Mouse (Mus musculus) hindlimb bud, embryonic 11.5 days (tissue): ENCODE results near the gene Hunk.

Source experiments
- DNase-seq: peaks from one replicate; pipeline ENCODE4 v3.0.0-alpha.2; 2012; ENCODE audit warnings: low read depth, low spot score; ENCODE audit errors: extremely low spot score

Gene Hunk

DNA sequence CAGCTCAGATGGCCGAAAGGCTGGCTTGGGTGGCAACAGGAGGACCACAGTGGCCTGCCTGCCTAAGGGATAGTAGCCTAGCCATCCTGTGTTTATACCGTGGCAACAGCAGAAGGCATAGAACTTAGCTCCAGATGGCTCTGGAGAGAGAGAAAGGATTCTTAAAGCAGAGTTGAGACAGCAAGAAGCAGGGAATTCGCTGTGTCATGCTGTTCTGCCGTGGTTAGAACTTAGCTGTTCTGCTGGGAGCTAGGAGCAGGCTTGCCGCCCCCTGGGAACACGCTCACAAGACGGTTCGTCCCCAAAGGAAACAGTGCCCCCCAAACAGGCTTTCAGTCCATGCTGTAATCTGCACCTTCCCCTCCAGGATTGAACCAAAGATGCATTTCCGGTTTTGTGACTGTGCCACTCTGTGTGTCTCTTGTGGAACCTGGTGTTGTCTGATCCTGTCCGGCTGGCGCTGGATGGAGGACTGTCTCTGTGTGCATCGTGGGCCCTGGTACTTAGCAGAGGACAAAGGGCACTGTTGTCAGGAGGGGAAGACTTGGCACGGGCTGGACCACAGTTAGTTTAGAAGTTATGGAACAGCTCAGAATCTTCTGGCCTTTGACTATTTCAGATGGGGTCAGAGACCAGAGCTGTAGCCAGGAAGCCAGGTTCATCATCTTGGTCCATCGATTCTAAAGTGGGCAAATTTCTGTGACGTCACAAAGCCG is 112.1 kb downstream of the Hunk start:
- no peak for DNase-seq

GRCm38 (mm10) chr16:90500809-90501208 is 115.0 kb downstream of the Hunk start:
- DNase-seq: no peak

- no peak for DNase-seq
These were observed 119.4 kb downstream of the Hunk start for GRCm38 (mm10) chr16:90505252-90505651.

DNA sequence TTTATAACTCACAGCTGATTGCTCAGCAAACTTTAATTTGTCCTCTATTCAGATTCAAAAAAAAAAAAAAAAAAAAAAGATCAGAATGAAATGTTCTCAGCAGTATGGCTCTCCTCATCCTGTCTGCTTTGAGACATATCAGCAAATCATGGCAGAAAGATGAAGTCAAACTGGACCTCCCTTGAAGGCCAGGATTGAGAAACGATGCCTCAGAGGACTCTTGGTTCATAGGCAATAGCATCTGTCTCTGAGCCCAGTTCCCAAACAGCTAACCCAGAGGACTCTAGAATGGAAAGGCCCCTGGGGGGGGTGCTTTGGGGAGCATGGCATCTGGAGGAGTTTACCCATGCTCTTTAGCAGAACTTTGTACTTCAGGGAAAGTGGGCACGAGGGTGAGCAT is 119.9 kb downstream of the Hunk start:
- DNase-seq: no peak

GRCm38 (mm10) chr16:90511551-90512296 is 125.9 kb downstream of the Hunk start:
- DNase-seq: no peak

GRCm38 (mm10) chr16:90517041-90517440 is 131.2 kb downstream of the Hunk start:
- no peak for DNase-seq

DNA sequence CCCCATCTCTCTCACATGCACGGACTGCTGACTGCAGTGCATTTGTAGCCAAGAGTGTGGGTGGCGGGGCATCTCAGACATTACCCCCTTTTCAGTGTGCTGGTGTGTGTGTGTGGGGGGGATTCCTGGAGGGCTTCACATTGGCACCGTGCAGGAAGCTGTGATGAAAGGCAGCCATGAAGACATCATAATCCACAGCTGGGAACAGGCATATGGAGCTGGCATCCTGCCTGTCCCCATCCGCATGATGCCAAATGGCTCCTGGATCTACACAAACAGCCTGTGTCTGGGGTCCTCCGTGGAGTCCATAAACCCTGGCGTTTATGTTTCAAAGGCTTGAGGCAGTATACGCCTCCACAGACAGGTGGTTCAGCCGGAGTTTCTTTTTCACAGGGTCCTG is 132.4 kb downstream of the Hunk start:
- DNase-seq: no peak

GRCm38 (mm10) chr16:90518732-90519295 is 133.0 kb downstream of the Hunk start:
- no peak for DNase-seq

DNA sequence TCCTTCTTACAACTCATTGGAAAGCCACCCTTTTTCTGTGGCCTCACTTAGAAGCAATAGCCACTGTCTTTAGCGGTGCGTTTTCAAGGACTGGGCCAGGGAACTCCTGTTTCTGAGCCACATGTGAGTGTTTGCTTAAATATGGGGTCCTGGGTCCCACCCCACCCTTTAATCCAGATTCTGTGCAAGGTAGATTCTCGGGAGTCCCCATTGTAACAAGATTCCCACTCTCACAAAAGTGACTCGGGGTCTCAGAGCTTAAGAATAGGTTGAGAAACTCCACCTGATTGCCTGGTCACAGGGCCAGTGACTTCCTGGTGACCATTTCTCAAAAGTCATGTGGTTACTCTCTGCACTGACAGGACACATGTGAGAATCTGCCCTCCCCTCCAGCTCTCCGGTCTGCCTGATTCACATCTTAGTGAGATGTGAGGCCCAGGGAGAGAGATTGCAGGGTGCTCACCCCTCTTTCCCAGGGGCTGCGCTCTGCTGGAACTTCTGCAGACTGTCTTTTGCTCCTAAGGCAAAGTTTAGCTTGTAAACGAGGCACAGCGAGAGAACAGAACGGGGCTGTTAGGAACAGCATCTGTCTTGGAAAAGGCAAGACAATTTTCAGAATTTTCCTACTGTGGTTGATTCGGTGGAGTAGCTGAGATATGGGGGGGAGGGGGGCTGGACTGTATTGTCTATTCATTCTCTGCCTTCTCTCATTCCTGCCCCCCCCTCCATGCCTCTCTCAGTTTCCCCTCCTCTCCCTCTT is 135.6 kb downstream of the Hunk start:
- DNase-seq: no peak

GRCm38 (mm10) chr16:90521951-90522255 is 136.1 kb downstream of the Hunk start:
- DNase-seq: no peak

DNA sequence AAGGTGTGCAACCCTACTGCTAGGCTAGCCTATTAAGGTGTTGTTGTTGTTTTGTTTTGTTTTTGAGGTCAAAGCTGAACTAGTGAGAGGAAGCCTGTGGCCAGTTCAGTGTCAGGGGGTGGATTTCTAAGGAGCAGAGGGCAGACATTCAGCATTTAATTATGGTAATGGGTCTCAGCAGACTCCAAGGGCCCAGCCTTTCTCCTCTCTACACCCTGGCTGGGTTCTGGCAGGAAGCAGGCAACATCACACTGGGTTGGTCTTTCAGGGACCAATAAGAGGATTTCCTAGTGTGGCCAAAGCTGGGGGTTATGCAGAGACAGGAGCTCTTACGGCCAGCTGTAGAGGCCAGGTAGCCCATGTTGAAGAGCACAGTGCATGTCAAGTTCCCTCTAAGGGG is 136.8 kb downstream of the Hunk start:
- no peak for DNase-seq

GRCm38 (mm10) chr16:90523373-90523772 is 137.6 kb downstream of the Hunk start:
- no peak for DNase-seq

- no peak for DNase-seq
These were observed 138.1 kb downstream of the Hunk start for GRCm38 (mm10) chr16:90523894-90524293.

GRCm38 (mm10) chr16:90524393-90524792 is 138.6 kb downstream of the Hunk start:
- no peak for DNase-seq

DNA sequence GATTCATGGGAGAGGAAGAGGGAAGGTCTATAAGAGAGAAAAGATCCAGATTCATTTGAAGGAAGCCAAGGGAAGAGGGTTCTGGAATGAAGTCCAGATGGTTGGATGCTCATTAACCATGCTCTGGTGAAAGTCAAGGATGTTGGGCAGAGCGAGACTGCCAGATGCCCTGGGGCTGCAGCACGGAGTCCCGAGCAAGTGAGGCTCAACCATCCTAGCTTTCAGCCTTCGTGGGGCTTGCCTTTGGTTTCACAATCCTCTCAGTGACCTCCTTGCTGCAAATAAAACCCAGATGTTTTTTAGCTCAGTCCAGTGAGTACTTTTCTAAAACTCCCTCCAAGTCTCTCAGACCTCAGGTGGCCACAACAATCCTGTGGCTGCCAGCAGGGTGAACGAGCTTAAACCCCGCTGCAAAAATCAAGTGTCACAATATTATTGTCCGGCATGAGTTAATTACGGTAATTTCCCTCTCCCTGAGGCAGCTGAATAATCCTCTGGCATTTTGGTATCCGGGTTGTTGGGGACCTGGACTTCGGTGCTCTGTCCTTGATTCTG is 147.4 kb downstream of the Hunk start:
- DNase-seq: peak; percentile 53

DNA sequence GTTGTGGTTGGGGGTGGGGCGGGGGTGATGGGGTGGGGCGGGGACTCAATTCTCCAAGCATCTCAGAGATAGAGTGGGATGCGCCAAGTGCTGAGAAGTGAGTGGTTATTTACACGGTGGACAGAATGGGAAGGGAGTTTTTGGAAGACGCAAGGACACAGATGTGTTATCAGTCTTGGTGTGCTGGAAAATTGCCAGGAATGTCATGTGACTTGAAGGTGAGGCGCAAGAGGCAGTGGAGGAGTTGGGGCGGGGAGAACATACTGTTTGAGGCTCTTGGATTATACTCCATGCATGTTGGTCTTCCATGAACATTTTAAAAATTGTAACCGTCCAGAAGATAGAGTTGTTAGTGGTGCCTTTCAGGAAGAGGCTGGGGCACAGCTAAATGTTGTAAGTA is 148.8 kb downstream of the Hunk start:
- no peak for DNase-seq

DNA sequence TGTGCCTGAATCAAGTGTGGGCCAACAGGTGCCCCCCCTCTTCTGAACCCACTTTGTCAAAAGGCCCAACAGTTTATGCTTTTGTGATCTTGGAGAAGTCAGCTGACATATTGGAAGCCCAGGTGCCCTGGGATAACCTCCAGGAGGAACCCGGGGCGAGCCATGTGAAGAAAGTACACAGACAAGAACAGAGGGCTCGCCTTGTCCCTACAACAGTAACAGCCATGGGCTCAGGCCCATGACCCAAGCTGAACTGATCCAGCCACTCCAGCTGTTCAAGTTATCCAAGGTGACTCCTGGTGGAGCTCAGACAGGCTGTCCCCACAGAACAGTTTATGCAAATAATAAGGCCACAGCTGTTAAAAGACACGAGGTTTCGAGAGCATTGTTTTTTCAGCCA is 153.1 kb downstream of the Hunk start:
- no peak for DNase-seq

- no peak for DNase-seq
These were observed 155.4 kb downstream of the Hunk start for GRCm38 (mm10) chr16:90541191-90541590.

- no peak for DNase-seq
These were observed 156.6 kb downstream of the Hunk start for GRCm38 (mm10) chr16:90542383-90542782.

DNA sequence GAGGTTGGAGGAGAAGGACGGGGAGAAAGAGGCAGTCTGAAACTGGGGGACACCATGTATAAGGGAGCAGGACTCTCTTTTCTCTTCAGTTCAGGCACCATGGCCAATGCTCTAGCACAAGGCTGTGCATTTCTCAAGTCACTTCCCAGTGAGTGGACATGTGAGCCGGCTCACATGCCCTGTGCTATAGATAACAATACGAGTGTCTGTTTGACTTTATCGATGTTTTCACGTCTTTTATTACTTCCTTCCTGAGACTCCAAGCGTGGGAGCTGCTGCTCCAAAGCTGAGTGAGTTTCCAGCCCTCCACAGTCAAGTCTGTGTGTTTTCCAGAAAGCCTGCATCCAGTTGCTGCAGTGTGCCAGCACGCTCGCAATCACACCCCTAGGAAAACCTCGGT is 158.4 kb downstream of the Hunk start:
- no peak for DNase-seq

DNA sequence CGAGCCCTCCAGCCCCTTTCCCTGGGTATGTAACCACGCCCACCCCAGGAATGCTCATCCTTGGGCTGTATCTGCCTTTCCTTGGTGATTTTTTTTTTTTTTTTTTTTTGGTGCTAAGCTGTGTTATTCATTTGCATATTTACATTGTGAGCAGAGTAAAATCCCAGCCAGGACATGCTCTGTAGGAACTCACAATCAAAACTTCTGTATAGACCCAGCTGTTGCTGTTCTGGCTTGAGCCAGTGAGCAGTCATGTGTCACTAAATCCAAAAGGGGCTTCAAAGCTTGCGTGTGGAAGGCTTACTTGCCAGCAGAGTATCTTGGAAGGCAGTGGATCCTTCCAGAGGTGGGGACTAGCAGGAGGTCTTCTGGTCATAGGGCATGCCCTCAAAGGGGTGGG is 159.7 kb downstream of the Hunk start:
- DNase-seq: no peak
